Mouse (Mus musculus) left cerebral cortex, postnatal 4 days (tissue): ENCODE measurements around the gene Entpd6. TPM values are rescaled to one million over a fixed set of nuclear protein-coding genes. Genes with fewer than 3 reads are reported as not detected.

Experiments
- DNase-seq: peaks from one replicate; pipeline ENCODE4 v3.0.0-alpha.2; 2022
- intact Hi-C: fragments of 180-260 bp; cut with DNase I; formaldehyde crosslinking; loops from one replicate; pipeline ENCODE4 v1.15.1; 2025
- total RNA-seq, 2 experiments: library from RNA; stranded (reverse); gene quantifications; 2 replicates each; pipeline ENCODE4 v1.2.3; 2021

Gene Entpd6
- 10 to 100 TPM; 53.0 to 58.5 TPM for total RNA-seq

DNA sequence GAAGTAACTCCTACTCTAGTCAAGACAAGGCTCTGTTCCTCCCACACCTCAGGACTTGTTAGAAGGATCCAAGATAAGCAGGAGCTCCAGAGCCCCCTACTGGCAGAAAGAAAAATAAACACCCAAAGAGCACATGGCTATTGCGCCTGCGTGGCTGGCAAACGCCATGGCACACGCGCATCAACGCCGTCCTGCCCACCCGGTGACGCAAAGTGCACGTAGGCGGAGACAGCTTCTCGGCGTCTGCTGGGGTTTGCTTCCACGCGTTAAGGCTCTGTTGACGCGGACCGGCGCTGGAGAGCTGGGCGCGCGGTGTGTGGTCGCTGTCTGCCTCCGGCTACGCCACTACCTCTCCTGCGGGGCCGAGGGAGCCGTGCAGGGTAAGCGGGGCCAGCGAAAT is at the start of gene Entpd6:
TSS of gene Entpd6 (plus strand) at position 189 of the 400 bp plus-strand sequence.
- intact Hi-C loops: loop anchor here (2.0 to 5.0 kb wide), 2 partner anchors 72 to 140 kb away; partner anchors contain the start of gene Apmap
- DNase-seq: peak; percentile 94

DNA sequence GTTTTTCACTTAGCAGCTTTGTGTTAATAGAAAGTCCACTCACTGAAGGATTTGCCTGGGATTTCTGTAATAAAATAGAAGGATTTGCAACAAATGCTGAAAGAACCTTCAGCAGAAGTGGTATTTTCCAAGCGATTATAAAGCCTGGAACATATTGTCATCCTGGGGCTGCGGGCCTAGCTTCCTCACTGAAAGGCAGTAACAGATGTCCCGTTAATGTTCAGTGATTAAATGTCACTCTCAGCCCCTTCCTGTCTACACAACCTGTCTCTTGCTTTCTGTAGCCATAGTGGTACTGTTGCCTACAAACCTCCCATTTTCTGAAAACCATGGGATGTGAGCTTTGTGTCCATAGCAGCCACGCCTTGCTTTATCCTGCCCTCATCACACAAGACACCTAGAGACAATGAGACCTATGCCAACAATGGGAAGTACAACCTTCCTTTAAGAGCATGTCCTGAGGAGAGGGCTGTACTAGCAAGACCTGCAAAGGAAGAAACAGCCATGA is 36.6 kb upstream of the Entpd6 start:
- intact Hi-C loops: no loop called here
- no peak for DNase-seq

DNA sequence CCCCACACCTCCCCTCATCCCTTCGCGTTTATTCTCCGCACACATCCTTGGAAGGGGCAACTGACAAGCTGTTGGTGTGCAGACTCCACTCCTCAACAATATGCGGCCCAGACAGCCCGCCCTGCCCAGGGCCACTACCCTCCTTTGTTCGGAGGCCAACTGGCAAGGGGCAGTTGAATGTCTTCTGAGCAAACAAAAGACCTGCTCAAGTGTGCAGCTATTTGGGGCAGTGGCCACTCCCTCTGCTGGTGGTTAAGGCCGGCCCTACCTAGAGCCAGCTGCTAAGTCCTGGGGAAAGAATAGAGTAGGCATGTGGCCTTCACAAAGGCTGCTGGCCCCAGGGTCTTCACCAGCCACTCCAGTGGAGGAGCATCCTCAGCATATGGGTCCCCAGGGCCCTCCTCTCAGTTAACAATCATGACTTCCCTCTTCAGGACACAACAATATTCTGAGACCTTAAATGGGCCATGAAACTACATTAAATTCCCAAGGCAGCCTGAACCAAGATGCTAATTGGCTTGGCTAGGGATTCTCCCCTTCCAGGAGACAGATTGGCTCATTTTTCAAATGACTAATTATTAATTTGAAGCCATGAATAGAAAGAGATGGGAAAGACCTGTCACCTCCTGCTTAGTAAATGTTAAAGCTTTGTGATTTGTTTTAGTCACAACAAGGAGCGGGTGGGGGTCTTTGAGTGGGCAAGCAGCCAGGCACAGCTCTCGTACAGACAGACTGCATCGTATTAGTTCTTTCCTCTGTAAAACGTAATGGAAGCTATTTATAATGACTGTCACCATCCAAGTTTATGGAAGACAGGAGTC is 12.9 kb upstream of the Entpd6 start:
- DNase-seq: peak; percentile 58
- intact Hi-C loops: no loop called here

DNA sequence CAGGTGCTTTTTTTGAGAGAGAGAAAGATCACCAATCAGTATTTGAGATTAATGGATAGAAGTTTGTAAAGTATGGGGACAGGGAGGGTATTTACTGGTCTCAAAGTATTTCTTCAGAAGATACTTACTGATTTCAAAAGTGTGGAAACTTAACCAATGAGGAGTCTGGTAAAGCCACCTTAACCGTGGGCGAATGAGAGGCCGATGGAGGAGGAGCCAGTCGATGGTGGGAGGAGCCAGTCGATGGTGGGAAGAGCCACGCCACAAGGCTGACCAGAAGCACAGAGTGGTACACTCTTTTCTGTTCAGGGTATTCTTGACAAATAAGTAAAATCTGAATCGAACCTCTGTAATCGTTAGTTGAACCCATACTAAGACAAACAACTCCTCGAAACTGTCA is 11.0 kb upstream of the Entpd6 start:
- intact Hi-C loops: no loop called here
- no peak for DNase-seq

- no peak for DNase-seq
- intact Hi-C loops: no loop called here
These were observed 8.5 kb upstream of the Entpd6 start for GRCm38 (mm10) chr2:150740145-150740841.

DNA sequence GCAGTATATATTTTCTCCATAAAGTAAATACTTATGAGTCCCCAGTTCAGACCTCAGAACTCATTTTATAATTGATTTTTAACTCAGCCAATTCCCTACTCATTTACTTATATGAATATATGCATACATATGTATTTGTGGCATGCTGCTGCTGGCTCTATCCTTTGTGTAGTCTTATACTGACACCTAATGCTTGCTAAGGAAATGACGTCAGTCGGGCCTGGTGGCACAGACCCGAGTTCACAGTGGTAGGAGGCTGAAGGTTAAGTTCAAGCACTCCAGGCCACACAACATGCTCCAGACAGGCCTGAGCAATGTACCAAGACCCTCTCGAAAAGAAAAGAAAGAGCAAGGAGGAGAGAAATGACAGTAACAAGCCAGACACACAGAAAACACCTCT is 7.4 kb upstream of the Entpd6 start:
- intact Hi-C loops: no loop called here
- DNase-seq: no peak

GRCm38 (mm10) chr2:150745016-150745415 is 3.8 kb upstream of the Entpd6 start:
- intact Hi-C loops: loop anchor here (5.0 kb wide), 1 partner anchor 68 kb away; no protein-coding TSS in a partner anchor
- no peak for DNase-seq

DNA sequence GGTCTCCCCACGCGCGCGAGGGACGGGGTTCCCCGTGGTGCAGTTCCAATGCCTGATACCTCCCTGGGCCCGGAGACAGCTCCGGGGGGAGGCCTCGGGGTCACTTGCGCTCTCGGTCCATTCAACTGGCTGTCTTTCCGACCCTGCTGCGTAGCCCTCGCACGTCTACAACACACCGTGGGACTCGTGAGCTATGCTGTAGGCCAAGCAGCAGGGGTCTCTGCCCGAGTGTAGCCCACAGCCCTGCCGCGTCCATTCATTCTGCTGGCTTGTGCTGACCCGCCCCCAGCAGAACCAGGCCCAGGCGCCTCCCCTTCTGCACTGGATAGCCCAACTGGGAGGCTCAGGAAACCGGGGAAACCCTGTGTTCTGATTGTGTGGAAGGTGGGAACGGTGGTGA is 441 bp downstream of the Entpd6 start:
- peak; percentile 50 for DNase-seq
- intact Hi-C loops: loop anchor here (2.0 to 5.0 kb wide), 2 partner anchors 72 to 140 kb away; partner anchors contain the start of gene Apmap

DNA sequence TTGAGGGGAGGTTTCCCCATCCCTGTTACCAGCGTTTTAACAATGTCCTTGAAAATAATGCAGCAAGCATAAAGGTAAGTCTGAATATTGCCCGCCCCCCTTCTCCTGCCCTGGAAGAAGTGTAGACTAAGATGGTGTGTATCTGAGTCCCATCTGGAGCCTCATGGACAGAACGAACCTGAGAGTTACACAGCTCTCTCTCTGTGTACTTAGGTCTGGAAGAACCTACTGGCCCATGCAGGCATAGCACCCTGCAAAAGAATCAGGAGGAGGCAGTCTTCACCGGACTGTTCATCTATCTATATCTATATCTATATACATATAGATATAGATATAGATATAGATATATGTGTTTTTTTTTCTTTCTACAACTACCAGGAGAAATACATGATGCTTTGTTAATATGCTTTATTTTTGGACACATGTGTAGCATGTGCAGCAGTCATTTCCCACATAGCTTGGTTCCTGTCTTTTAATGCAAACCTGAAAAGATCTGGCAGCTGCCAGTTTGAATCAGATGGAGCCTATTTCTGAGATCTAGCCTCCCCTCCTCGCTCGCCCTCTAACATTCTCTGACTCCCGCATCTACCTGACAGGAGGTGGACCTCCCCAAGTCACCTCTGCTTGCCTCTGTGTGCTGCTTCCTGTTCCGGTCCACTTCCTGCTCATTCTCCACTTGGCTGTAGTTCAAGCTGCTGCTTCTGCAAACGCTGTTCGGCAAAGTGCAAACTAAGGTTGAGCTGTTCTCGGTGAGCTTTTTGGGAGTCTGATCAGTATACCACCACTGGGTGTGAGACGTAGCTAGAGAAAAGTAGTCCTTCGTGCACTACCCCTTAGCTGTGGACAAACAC is 1.5 kb downstream of the Entpd6 start:
- no peak for DNase-seq
- intact Hi-C loops: no loop called here

DNA sequence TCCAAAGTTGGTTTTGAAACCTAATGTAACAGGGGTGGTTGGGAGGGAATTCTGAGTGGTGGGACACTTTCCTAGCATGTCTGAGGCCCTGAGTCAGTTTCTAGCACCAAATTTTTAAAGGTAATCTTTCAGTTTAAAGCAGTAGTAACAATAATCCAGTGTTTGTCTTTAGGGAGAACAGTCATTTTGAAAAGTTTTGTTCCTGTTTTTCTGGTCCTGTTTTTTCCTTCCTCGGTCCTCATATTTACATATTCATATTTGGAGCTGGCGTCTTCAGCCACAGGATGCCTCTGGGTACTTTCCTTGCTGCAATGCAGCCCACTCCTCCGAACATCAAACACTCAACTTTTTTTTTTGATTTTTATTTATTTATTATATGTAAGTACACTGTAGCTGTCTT is 6.2 kb downstream of the Entpd6 start:
- no peak for DNase-seq
- intact Hi-C loops: no loop called here

GRCm38 (mm10) chr2:150761476-150761875 is 12.6 kb downstream of the Entpd6 start:
- DNase-seq: no peak
- intact Hi-C loops: no loop called here

GRCm38 (mm10) chr2:150765619-150766018 is 16.8 kb downstream of the Entpd6 start:
- intact Hi-C loops: no loop called here
- DNase-seq: peak; percentile 39

DNA sequence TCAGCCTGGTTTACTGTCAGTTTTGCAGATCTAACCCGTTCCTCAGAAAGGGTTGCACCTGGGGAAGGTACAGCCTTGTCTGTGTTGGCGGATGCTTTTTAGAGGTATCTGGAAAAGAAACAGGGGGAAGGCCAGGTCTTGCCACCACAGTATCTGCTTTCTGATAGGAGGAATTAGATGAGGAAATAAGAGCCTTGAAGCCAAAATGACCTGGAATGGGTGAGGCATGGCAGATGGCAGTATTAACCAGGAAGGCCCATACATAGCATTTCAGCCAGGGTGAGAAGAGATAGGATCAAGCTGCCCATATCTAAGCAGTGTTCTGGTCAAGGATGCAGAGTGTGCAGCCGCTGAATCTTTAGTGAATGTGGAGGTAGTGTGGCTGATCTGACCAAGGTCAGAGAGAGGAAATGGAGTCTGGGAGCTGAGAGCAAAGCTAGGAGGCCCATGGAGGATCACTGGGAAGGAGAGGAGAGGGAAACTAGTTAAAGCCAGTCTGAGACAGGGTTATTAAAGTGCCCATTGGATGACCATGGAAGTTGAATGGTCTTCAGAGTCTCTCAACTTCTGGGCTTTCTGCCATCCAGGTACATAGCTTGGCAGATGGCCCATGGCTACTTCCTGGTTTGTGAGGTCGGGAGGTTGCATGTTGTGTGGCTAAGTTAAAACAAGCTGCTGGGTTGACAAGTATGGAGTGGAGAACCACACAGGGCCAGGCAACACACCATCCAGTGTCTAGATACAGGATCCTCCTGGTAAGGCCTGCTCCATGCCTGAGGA is 17.4 kb downstream of the Entpd6 start:
- intact Hi-C loops: no loop called here
- DNase-seq: no peak

GRCm38 (mm10) chr2:150768678-150769077 is 19.8 kb downstream of the Entpd6 start:
- DNase-seq: no peak
- intact Hi-C loops: no loop called here

GRCm38 (mm10) chr2:150770747-150771146 is 21.9 kb downstream of the Entpd6 start:
- intact Hi-C loops: no loop called here
- peak; percentile 78 for DNase-seq

DNA sequence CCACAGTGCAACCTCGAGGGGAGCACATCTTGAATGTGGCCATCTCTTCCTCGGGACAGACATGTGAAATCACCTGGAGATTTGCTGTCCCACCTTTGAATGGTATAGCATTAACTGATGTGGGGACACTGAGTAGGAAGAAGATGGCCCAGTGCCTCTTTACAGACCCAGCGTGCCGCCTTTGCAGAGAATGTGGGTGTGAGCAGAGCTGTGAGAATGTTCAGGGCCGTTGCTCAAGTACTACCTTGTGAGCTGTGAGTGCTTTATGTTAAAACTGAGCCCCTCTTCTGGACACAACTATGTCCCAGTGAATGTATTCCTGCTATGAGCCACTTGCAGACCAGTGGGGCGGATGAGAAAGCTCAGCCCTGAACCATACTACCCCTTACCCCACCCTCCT is 22.3 kb downstream of the Entpd6 start:
- intact Hi-C loops: no loop called here
- DNase-seq: no peak

DNA sequence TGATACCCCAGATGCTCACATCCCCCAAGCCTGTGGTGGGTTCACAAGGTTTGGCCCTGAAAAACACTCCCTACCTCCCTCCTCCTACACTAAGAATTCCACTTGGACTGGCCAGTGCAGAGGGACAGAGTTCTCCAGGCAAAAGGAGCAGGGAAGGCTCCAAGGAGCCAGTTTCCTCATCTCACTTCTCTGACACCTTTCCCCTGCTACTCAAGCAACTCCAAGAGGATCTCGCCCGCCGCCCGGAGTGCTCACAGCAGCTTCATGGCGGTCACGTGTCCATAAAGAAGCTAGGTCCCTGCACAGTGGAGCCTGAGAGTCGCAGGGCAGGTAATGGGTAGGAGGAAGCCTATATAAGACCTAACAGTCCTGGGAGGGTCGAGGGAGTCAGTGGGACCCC is 23.2 kb downstream of the Entpd6 start:
- intact Hi-C loops: no loop called here
- DNase-seq: no peak

GRCm38 (mm10) chr2:150772466-150773119 is 23.8 kb downstream of the Entpd6 start:
- intact Hi-C loops: no loop called here
- no peak for DNase-seq

GRCm38 (mm10) chr2:150782801-150783200 is 34.0 kb downstream of the Entpd6 start:
- DNase-seq: no peak
- intact Hi-C loops: no loop called here
